Mouse (Mus musculus) intestine, embryonic 15.5 days (tissue): ENCODE measurements around the gene Tex46. TPM values are rescaled to one million over a fixed set of nuclear protein-coding genes. Genes with fewer than 3 reads are reported as not detected.

Experiments
- ATAC-seq: fragments of 200-750 bp; cut with Nextera tagmentation; 2 replicates; pipeline ENCODE4 v1.8.0; 2017; ENCODE audit warnings: moderate TSS enrichment, moderate library complexity
- H3K27ac ChIP-seq: fragments of 300-500 bp; sonication (generic); 2 replicates; pipeline ENCODE4 v1.5.1; 2015; ENCODE audit warnings: mild to moderate bottlenecking, inconsistent platforms
- H3K27me3 ChIP-seq: fragments of 300-500 bp; sonication (generic); replicated peaks from 2 replicates; pipeline ENCODE4 v1.6.1; 2015; ENCODE audit warnings: inconsistent platforms
- H3K36me3 ChIP-seq: fragments of 300-500 bp; sonication (generic); 2 replicates; pipeline ENCODE4 v1.6.1; 2015; ENCODE audit warnings: inconsistent platforms
- H3K4me1 ChIP-seq: fragments of 300-500 bp; sonication (generic); replicated peaks from 2 replicates; pipeline ENCODE4 v1.6.1; 2015; ENCODE audit warnings: inconsistent platforms
- H3K4me2 ChIP-seq: fragments of 300-500 bp; sonication (generic); replicated peaks from 2 replicates; pipeline ENCODE4 v1.6.1; 2015; ENCODE audit warnings: mild to moderate bottlenecking, inconsistent platforms
- H3K4me3 ChIP-seq: fragments of 300-500 bp; sonication (generic); replicated peaks from 2 replicates; pipeline ENCODE4 v1.5.1; 2015; ENCODE audit warnings: inconsistent platforms
- H3K9ac ChIP-seq: fragments of 300-500 bp; sonication (generic); 2 replicates; pipeline ENCODE4 v1.6.1; 2015; ENCODE audit warnings: inconsistent platforms
- H3K9me3 ChIP-seq: fragments of 300-500 bp; sonication (generic); 2 replicates; pipeline ENCODE4 v1.6.1; 2016; ENCODE audit warnings: inconsistent platforms
- WGBS: fragments of 180-500 bp; shearing (Covaris S2); methylation state at CpG from one replicate; pipeline ENCODE4 v1.1.7; 2015; 5-methylcytosine and 5-hydroxymethylcytosine counted together
- polyA plus RNA-seq: library from polyadenylated mRNA; unstranded; fragments of >200 nt; fragmentation: Nextera tagmentation; extraction: Ambion mirVana; gene quantifications from 2 replicates; pipeline ENCODE4 v1.2.1, GENCODE M21; 2015

Gene Tex46
- polyA plus RNA-seq, 1 experiment from 2014 or later: not detected

- Histone ChIP-seq H3K27ac (no peak overlapping the region), H3K27me3 (no peaks in the 10 kb centered on the region), H3K36me3 (0 out of 2 replicates have a peak, but pooled peaks cover 9% of the 10 kb centered on the region), H3K9me3 (no peaks in the 10 kb centered on the region), H3K4me1 (peaks cover 9% of the 10 kb centered on the region), H3K4me3 (no peak overlapping the region), H3K9ac (no peak overlapping the region), H3K4me2 (no peak overlapping the region)
- WGBS: 67% methylated on average over 6 of the region's 6 CpGs
- ATAC-seq: no peak
These were observed 42.8 kb downstream of the Tex46 start for GRCm38 (mm10) chr4:136653019-136653418.

GRCm38 (mm10) chr4:136653692-136654234, 43.5 kb downstream of the Tex46 start:
- no peak for ATAC-seq
- no peak overlapping the region for H3K4me2 ChIP-seq
- 80% methylated on average over 10 of the region's 10 CpGs for WGBS
- H3K36me3 ChIP-seq: 0 out of 2 replicates have a peak, but pooled peaks cover 12% of the 10 kb centered on the region
- H3K27ac ChIP-seq: no peak overlapping the region
- no peak overlapping the region for H3K4me3 ChIP-seq
- H3K4me1 ChIP-seq: peaks cover 9% of the 10 kb centered on the region
- H3K27me3 ChIP-seq: no peaks in the 10 kb centered on the region
- no peaks in the 10 kb centered on the region for H3K9me3 ChIP-seq
- H3K9ac ChIP-seq: no peak overlapping the region

- no peak for ATAC-seq
- no peaks in the 10 kb centered on the region for H3K9me3 ChIP-seq
- 66% methylated on average over 3 of the region's 3 CpGs for WGBS
- no peak overlapping the region for H3K27ac ChIP-seq
- no peak overlapping the region for H3K4me3 ChIP-seq
- no peak overlapping the region for H3K9ac ChIP-seq
- H3K36me3 ChIP-seq: peaks cover 25% of the 10 kb centered on the region; the same call in 1 of the 2 replicates
- H3K4me1 ChIP-seq: no peaks in the 10 kb centered on the region
- H3K4me2 ChIP-seq: no peak overlapping the region
- H3K27me3 ChIP-seq: no peaks in the 10 kb centered on the region
These were observed 47.7 kb downstream of the Tex46 start for GRCm38 (mm10) chr4:136657914-136658313.

Other genes with a start within 250 kb of the Tex46 start
- 0.11 and 0.28 TPM in 2 replicates for gene Htr1d, start 186.9 kb upstream of the Tex46 start, polyA plus RNA-seq
- 0.43 and 0.50 TPM in 2 replicates for gene 6030445D17Rik, start 148.2 kb upstream of the Tex46 start, polyA plus RNA-seq
- gene Luzp1, start 140.7 kb upstream of the Tex46 start, polyA plus RNA-seq: 114 and 115 TPM in 2 replicates
- 29.6 and 31.4 TPM in 2 replicates for gene Kdm1a, start 7.7 kb upstream of the Tex46 start, polyA plus RNA-seq
- not detected in 2 replicates for gene Lactbl1, start 12.2 kb downstream of the Tex46 start, polyA plus RNA-seq
- gene Ephb2, start 225.6 kb downstream of the Tex46 start, polyA plus RNA-seq: 8.2 and 8.9 TPM in 2 replicates